Mouse (Mus musculus): Measurements from ENCODE around the gene Usp2.

DNA sequence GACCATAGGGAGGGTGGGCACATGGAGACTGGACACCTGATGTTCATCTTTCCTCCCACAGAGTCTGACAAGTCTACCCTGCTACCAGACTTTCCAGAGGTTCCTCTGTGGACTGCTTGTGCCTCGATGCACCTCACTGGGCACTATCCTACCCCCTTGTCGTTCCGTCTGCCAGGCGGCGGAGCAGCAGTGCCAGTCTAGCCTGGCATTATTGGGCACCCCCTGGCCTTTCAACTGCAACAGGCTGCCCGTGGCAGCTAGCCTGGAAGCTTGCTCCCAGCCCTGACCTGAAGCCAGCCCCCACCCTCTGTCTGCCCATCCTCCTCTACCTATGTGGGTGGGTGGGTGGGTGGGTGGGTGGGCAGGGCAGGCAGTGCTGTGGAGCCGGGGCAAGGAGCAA lies 39.4 kb downstream of the Usp2 start:
- TF ChIP-seq ZC3H11A (IDR thresholded peaks at IDR 0.05; ENCODE audit: borderline replicate concordance, low read depth, low read length) (no peak), HCFC1 (IDR thresholded peaks at IDR 0.05; ENCODE audit: borderline replicate concordance, insufficient read depth, low read length) (no peak)
